Mouse (Mus musculus) myocyte (in vitro differentiated cells): ENCODE measurements at regions not wholly inside any gene's neighbourhood (a gene's known extent, or its start where the extent isn't known, plus 50 kb on each side); places are given as distances from the start of the nearest gene placed in this dataset.

Experiments used
- H3K27me3 ChIP-seq: one replicate; pipeline ENCODE4 v1.6.1; 2011; ENCODE audit not compliant: control insufficient read depth, insufficient read depth, insufficient read length
- H3K36me3 ChIP-seq: one replicate; pipeline ENCODE4 v1.6.1; 2011; ENCODE audit not compliant: control insufficient read depth, insufficient read depth
- H3K4me2 ChIP-seq: one replicate; pipeline ENCODE4 v1.6.1; 2011; ENCODE audit warnings: low read depth, control low read depth
- H3K4me3 ChIP-seq: one replicate; pipeline ENCODE4 v1.5.1; 2011; ENCODE audit warnings: mild to moderate bottlenecking, control low read depth, moderate library complexity
- H3K79me2 ChIP-seq: one replicate; pipeline ENCODE4 v1.6.1; 2011; ENCODE audit not compliant: control insufficient read depth, insufficient read depth
- H3ac ChIP-seq: one replicate; pipeline ENCODE4 v1.6.1; 2011; ENCODE audit not compliant: control insufficient read depth, insufficient read length
- CEBPB ChIP-seq: IDR thresholded peaks from 2 replicates; pipeline ENCODE4 v1.6.1; 2011; ENCODE audit warnings: mild to moderate bottlenecking, moderate library complexity; ENCODE audit not compliant: poor library complexity, insufficient read depth, severe bottlenecking
- E2F4 ChIP-seq: IDR thresholded peaks from one replicate; pipeline ENCODE4 v1.6.1; 2011; ENCODE audit warnings: mild to moderate bottlenecking, control low read depth, moderate library complexity; ENCODE audit not compliant: insufficient read depth
- MAX ChIP-seq: IDR thresholded peaks from one replicate; pipeline ENCODE4 v1.6.1; 2011; ENCODE audit warnings: low read depth, mild to moderate bottlenecking, control low read depth
- MYOD1 ChIP-seq, 3 experiments: IDR thresholded peaks; one replicate each; pipeline ENCODE4 v1.6.1; 2011; ENCODE audit warnings: control low read depth in 2 of 3, low read depth in 2 of 3, mild to moderate bottlenecking in 2 of 3, moderate library complexity in 1 of 3; ENCODE audit not compliant: insufficient read length in 2 of 3, control insufficient read depth in 1 of 3
- MYOG ChIP-seq, 3 experiments: IDR thresholded peaks; one replicate each; pipeline ENCODE4 v1.6.1; 2011; ENCODE audit warnings: control low read depth in 2 of 3, low read depth in 2 of 3, mild to moderate bottlenecking in 2 of 3; ENCODE audit not compliant: insufficient read length in 2 of 3, control insufficient read depth in 1 of 3, insufficient read depth in 1 of 3
- POLR2A ChIP-seq: IDR thresholded peaks from one replicate; pipeline ENCODE4 v1.6.1; 2011; ENCODE audit warnings: low read depth, mild to moderate bottlenecking, control low read depth, moderate library complexity; ENCODE audit not compliant: insufficient read length
- POLR2AphosphoS2 ChIP-seq: IDR thresholded peaks from one replicate; pipeline ENCODE4 v1.6.1; 2011; ENCODE audit warnings: low read depth, control low read depth; ENCODE audit not compliant: insufficient read length
- REST ChIP-seq: IDR thresholded peaks from one replicate; pipeline ENCODE4 v1.6.1; 2011; ENCODE audit warnings: mild to moderate bottlenecking, control low read depth, moderate library complexity; ENCODE audit not compliant: insufficient read depth, insufficient read length
- SRF ChIP-seq: IDR thresholded peaks from one replicate; pipeline ENCODE4 v1.6.1; 2011; ENCODE audit warnings: low read depth; ENCODE audit not compliant: control insufficient read depth, insufficient read length
- TCF12 ChIP-seq: IDR thresholded peaks from one replicate; pipeline ENCODE4 v1.6.1; 2011; ENCODE audit warnings: mild to moderate bottlenecking, control low read depth; ENCODE audit not compliant: poor library complexity, insufficient read depth, severe bottlenecking
- TCF3 ChIP-seq: IDR thresholded peaks from one replicate; pipeline ENCODE4 v1.6.1; 2011; ENCODE audit warnings: low read depth, control low read depth; ENCODE audit not compliant: insufficient read length
- USF1 ChIP-seq: IDR thresholded peaks from one replicate; pipeline ENCODE4 v1.6.1; 2011; ENCODE audit warnings: low read depth, mild to moderate bottlenecking, control low read depth, moderate library complexity

GRCm38 (mm10) chr4:124465229-124465820 lies 145.3 kb downstream of the 3100002H09Rik start:
- Histone ChIP-seq H3K4me2 (no peak overlapping the region), H3ac (no peak overlapping the region), H3K4me3 (no peak overlapping the region), H3K27me3 (peaks cover 4% of the 10 kb centered on the region), H3K36me3 (no peaks in the 10 kb centered on the region), H3K79me2 (no peaks in the 10 kb centered on the region)
- TF ChIP-seq E2F4: no peak
- no peak for TF ChIP-seq TCF3
- TF ChIP-seq USF1: no peak
- TF ChIP-seq MYOG (IDR thresholded peaks at IDR 0.05; ENCODE audit: control insufficient read depth in 1 of 3, insufficient read depth in 1 of 3, insufficient read length in 2 of 3, low read depth in 2 of 3): no peak
- TF ChIP-seq MAX: no peak
- no peak for TF ChIP-seq CEBPB
- TF ChIP-seq SRF: no peak
- TF ChIP-seq REST: no peak
- no peak for TF ChIP-seq MYOD1 (IDR thresholded peaks at IDR 0.05; ENCODE audit: control insufficient read depth in 1 of 3, insufficient read length in 2 of 3, low read depth in 2 of 3)
- TF ChIP-seq TCF12: no peak
- no peak for TF ChIP-seq POLR2AphosphoS2
- TF ChIP-seq POLR2A: no peak

- Histone ChIP-seq H3K27me3 (no peaks in the 10 kb centered on the region), H3K4me3 (no peak overlapping the region), H3K79me2 (no peaks in the 10 kb centered on the region), H3K4me2 (no peak overlapping the region), H3K36me3 (no peaks in the 10 kb centered on the region), H3ac (no peak overlapping the region)
- TF ChIP-seq E2F4 (no peak), TCF3 (no peak), USF1 (no peak), REST (no peak), SRF (no peak), TCF12 (no peak), CEBPB (no peak), POLR2AphosphoS2 (no peak), MAX (no peak), MYOG (IDR thresholded peaks at IDR 0.05; ENCODE audit: control insufficient read depth in 1 of 3, insufficient read depth in 1 of 3, insufficient read length in 2 of 3, low read depth in 2 of 3) (no peak), POLR2A (no peak), MYOD1 (IDR thresholded peaks at IDR 0.05; ENCODE audit: control insufficient read depth in 1 of 3, insufficient read length in 2 of 3, low read depth in 2 of 3) (no peak)
Measured at GRCm38 (mm10) chr4:124455511-124456338, 154.9 kb downstream of the 3100002H09Rik start.

- TF ChIP-seq MAX: no peak
- TF ChIP-seq POLR2A: no peak
- no peak for TF ChIP-seq TCF3
- TF ChIP-seq POLR2AphosphoS2: no peak
- TF ChIP-seq TCF12: no peak
- no peak for TF ChIP-seq REST
- TF ChIP-seq MYOD1 (IDR thresholded peaks at IDR 0.05; ENCODE audit: control insufficient read depth in 1 of 3, insufficient read length in 2 of 3, low read depth in 2 of 3): no peak
- no peak for TF ChIP-seq CEBPB
- no peak for TF ChIP-seq E2F4
- no peak for TF ChIP-seq SRF
- no peak for TF ChIP-seq USF1
- TF ChIP-seq MYOG (IDR thresholded peaks at IDR 0.05; ENCODE audit: control insufficient read depth in 1 of 3, insufficient read depth in 1 of 3, insufficient read length in 2 of 3, low read depth in 2 of 3): no peak
Measured at GRCm38 (mm10) chr4:124451131-124451530, 159.5 kb downstream of the 3100002H09Rik start.

GRCm38 (mm10) chr4:124446615-124447014 lies 164.0 kb downstream of the 3100002H09Rik start:
- Histone ChIP-seq H3ac (no peak overlapping the region), H3K36me3 (no peaks in the 10 kb centered on the region), H3K79me2 (no peaks in the 10 kb centered on the region), H3K4me2 (no peak overlapping the region), H3K4me3 (no peak overlapping the region), H3K27me3 (peaks cover 3% of the 10 kb centered on the region)
- TF ChIP-seq MAX: no peak

More at GRCm38 (mm10) chr4:124451131-124451530, 159.5 kb downstream of the 3100002H09Rik start:
- Histone ChIP-seq H3K36me3 (no peaks in the 10 kb centered on the region), H3ac (no peak overlapping the region), H3K79me2 (no peaks in the 10 kb centered on the region), H3K27me3 (peaks cover 3% of the 10 kb centered on the region), H3K4me2 (no peak overlapping the region), H3K4me3 (no peak overlapping the region)
